Mouse (Mus musculus) testis, adult 2 months (tissue): ENCODE data around the gene Tarsl2.

Experiments used
- CTCF ChIP-seq: fragments of 200-500 bp; IDR thresholded peaks from 2 replicates; pipeline ENCODE4 v1.5.1; 2012; ENCODE audit warnings: low read depth, mild to moderate bottlenecking, inconsistent platforms, low read length, moderate library complexity; ENCODE audit not compliant: control insufficient read depth, insufficient read depth, insufficient replicate concordance
- POLR2A ChIP-seq: fragments of 200-500 bp; IDR thresholded peaks from 2 replicates; pipeline ENCODE4 v1.6.1; 2012; ENCODE audit warnings: low read depth, mild to moderate bottlenecking, inconsistent platforms, low read length, moderate library complexity; ENCODE audit not compliant: control insufficient read depth

- TF ChIP-seq CTCF (no peak), POLR2A (no peak)
These were observed 14.0 kb upstream of the Tarsl2 start for GRCm38 (mm10) chr7:65630661-65631060.
